Mouse (Mus musculus) heart, adult 2 months (tissue): ENCODE data around the gene Csrp1. TPM values are rescaled to one million over a fixed set of nuclear protein-coding genes. Genes with fewer than 3 reads are reported as not detected.

ENCODE experiments used
- DNase-seq, 2 experiments: peaks; one replicate each; pipeline ENCODE4 v3.0.0; 2021
- H3K27ac ChIP-seq: fragments of 200-600 bp; 2 replicates; pipeline ENCODE4 v1.8.1; 2022
- H3K27me3 ChIP-seq: fragments of 200-500 bp; 2 replicates; pipeline ENCODE4 v1.6.1; 2012; ENCODE audit warnings: mild to moderate bottlenecking, low read length, inconsistent platforms, mixed read lengths; ENCODE audit not compliant: control insufficient read depth, insufficient read depth
- H3K36me3 ChIP-seq: fragments of 200-500 bp; 2 replicates; pipeline ENCODE4 v1.6.1; 2012; ENCODE audit warnings: low read length, inconsistent platforms; ENCODE audit not compliant: control insufficient read depth, insufficient read depth
- H3K4me1 ChIP-seq: fragments of 200-500 bp; 2 replicates; pipeline ENCODE4 v1.6.1; 2011; ENCODE audit warnings: low read length; ENCODE audit not compliant: control insufficient read depth, insufficient read depth
- H3K4me3 ChIP-seq: fragments of 200-600 bp; 2 replicates; pipeline ENCODE4 v1.8.1; 2022
- H3K79me2 ChIP-seq: fragments of 200-500 bp; replicated peaks from 2 replicates; pipeline ENCODE4 v1.6.1; 2012; ENCODE audit warnings: mild to moderate bottlenecking, inconsistent platforms, low read length, moderate library complexity, mixed read lengths; ENCODE audit not compliant: control insufficient read depth, insufficient read depth
- H3K9ac ChIP-seq: fragments of 200-500 bp; 2 replicates; pipeline ENCODE4 v1.6.1; 2012; ENCODE audit warnings: low read depth, mild to moderate bottlenecking, control low read depth, inconsistent platforms, low read length, mixed read lengths
- CTCF ChIP-seq: fragments of 200-600 bp; IDR thresholded peaks from 2 replicates; pipeline ENCODE4 v1.8.1; 2022; ENCODE audit warnings: antibody characterized with exemption, mild to moderate bottlenecking, moderate library complexity
- EP300 ChIP-seq: fragments of 200-500 bp; IDR thresholded peaks from 2 replicates; pipeline ENCODE4 v1.6.1; 2011; ENCODE audit warnings: low read depth, low read length, control low read depth; ENCODE audit not compliant: insufficient read depth
- POLR2A ChIP-seq: fragments of 200-500 bp; IDR thresholded peaks from 2 replicates; pipeline ENCODE4 v1.6.1; 2011; ENCODE audit warnings: mild to moderate bottlenecking, low read depth, low read length, control low read depth; ENCODE audit not compliant: insufficient read depth
- WGBS: fragments of 180-500 bp; shearing (Covaris S2); methylation state at CpG from one replicate; pipeline ENCODE4 v1.1.7; 2018; 5-methylcytosine and 5-hydroxymethylcytosine counted together
- intact Hi-C: fragments of 180-260 bp; cut with DNase I; formaldehyde crosslinking; loops from one replicate; pipeline ENCODE4 v1.15.1; 2025
- polyA plus RNA-seq: library from polyadenylated mRNA; depleted of rRNA; stranded (reverse); fragments of >200 nt; gene quantifications from 2 replicates; pipeline ENCODE4 v1.2.3, GENCODE M21; 2012
- total RNA-seq, 2 experiments: library from RNA; stranded (reverse); gene quantifications; 2 replicates each; pipeline ENCODE4 v1.2.3; 2021

Gene Csrp1
- total and polyA plus RNA-seq, 3 experiments: 50.1 to 99.2 (median 50.5) TPM

- Histone ChIP-seq H3K79me2 (no peaks in the 10 kb centered on the region), H3K36me3 (peaks cover 2% of the 10 kb centered on the region; the same call in 1 of the 2 replicates), H3K9ac (peak overlapping the region; percentile 3), H3K4me3 (peak overlapping the region; percentile 47), H3K27me3 (no peaks in the 10 kb centered on the region), H3K4me1 (peaks cover 7% of the 10 kb centered on the region; the same call in 1 of the 2 replicates), H3K27ac (peak overlapping the region; percentile 58)
- peak; percentile 87 to 89 for DNase-seq
- WGBS: 7% methylated on average over 29 of the region's 29 CpGs
- intact Hi-C loops: loop anchor here (1.0 to 2.0 kb wide), 4 partner anchors 29 to 238 kb away; no protein-coding TSS in a partner anchor
- no peak for TF ChIP-seq POLR2A
- peak; percentile 80 for TF ChIP-seq EP300
Observed at GRCm38 (mm10) chr1:135698996-135699705, 20.7 kb upstream of the Csrp1 start.

- intact Hi-C loops: loop anchor here (1.0 to 2.0 kb wide), 4 partner anchors 30 to 239 kb away; no protein-coding TSS in a partner anchor
- H3K27me3 ChIP-seq: no peaks in the 10 kb centered on the region
- no peak overlapping the region; the same call in 1 of the 2 replicates for H3K27ac ChIP-seq
- peaks cover 7% of the 10 kb centered on the region; the same call in 1 of the 2 replicates for H3K4me1 ChIP-seq
- DNase-seq: no peak
- H3K36me3 ChIP-seq: peaks cover 2% of the 10 kb centered on the region; the same call in 1 of the 2 replicates
- WGBS: 4% methylated on average over 2 of the region's 2 CpGs
- no peak for TF ChIP-seq EP300
- no peak for TF ChIP-seq POLR2A
- no peak for TF ChIP-seq CTCF
- no peaks in the 10 kb centered on the region for H3K79me2 ChIP-seq
- no peak overlapping the region for H3K9ac ChIP-seq
- H3K4me3 ChIP-seq: no peak overlapping the region; the same call in 1 of the 2 replicates
Observed at GRCm38 (mm10) chr1:135699892-135700291, 20.0 kb upstream of the Csrp1 start.

- Histone ChIP-seq H3K4me1 (peaks cover 7% of the 10 kb centered on the region; the same call in 1 of the 2 replicates), H3K27ac (no peak overlapping the region), H3K79me2 (no peaks in the 10 kb centered on the region), H3K27me3 (no peaks in the 10 kb centered on the region), H3K36me3 (peaks cover 2% of the 10 kb centered on the region; the same call in 1 of the 2 replicates), H3K9ac (no peak overlapping the region), H3K4me3 (no peak overlapping the region)
- intact Hi-C loops: no loop called here
- DNase-seq: peak; percentile 72 to 86
- WGBS: 2% methylated on average over 7 of the region's 7 CpGs
- TF ChIP-seq CTCF (peak; percentile 94), POLR2A (no peak), EP300 (0 out of 2 replicates have a peak, but pooled peaks have one; percentile 33)
Observed at GRCm38 (mm10) chr1:135700605-135701004, 19.3 kb upstream of the Csrp1 start.

GRCm38 (mm10) chr1:135701314-135701713, 18.5 kb upstream of the Csrp1 start:
- intact Hi-C loops: no loop called here
- WGBS: 68% methylated on average over 3 of the region's 3 CpGs
- TF ChIP-seq CTCF (no peak), POLR2A (no peak), EP300 (no peak)
- peaks cover 2% of the 10 kb centered on the region; the same call in 1 of the 2 replicates for H3K36me3 ChIP-seq
- DNase-seq: no peak
- no peak overlapping the region for H3K4me3 ChIP-seq
- H3K4me1 ChIP-seq: peaks cover 7% of the 10 kb centered on the region; the same call in 1 of the 2 replicates
- no peaks in the 10 kb centered on the region for H3K79me2 ChIP-seq
- no peak overlapping the region for H3K27ac ChIP-seq
- H3K27me3 ChIP-seq: no peaks in the 10 kb centered on the region
- H3K9ac ChIP-seq: no peak overlapping the region

GRCm38 (mm10) chr1:135702722-135703121, 17.1 kb upstream of the Csrp1 start:
- Histone ChIP-seq H3K4me1 (peaks cover 7% of the 10 kb centered on the region; the same call in 1 of the 2 replicates), H3K9ac (no peak overlapping the region), H3K27me3 (no peaks in the 10 kb centered on the region), H3K36me3 (peaks cover 2% of the 10 kb centered on the region; the same call in 1 of the 2 replicates), H3K4me3 (no peak overlapping the region), H3K27ac (no peak overlapping the region), H3K79me2 (no peaks in the 10 kb centered on the region)
- TF ChIP-seq EP300 (no peak), CTCF (no peak), POLR2A (no peak)
- DNase-seq: no peak
- WGBS: 63% methylated on average over 2 of the region's 2 CpGs
- intact Hi-C loops: no loop called here
